Mouse (Mus musculus) MEL (cell line): ENCODE results near the gene Fndc9. TPM values are rescaled to one million over a fixed set of nuclear protein-coding genes. Genes with fewer than 3 reads are reported as not detected.

Experiments used
- DNase-seq: peaks from one replicate; pipeline ENCODE4 v3.0.0; 2011; ENCODE audit warnings: low read depth, low spot score
- H3K27ac ChIP-seq: 2 replicates; pipeline ENCODE4 v1.5.1; 2012; ENCODE audit warnings: low read depth, mild to moderate bottlenecking, control low read depth, low read length, moderate library complexity; ENCODE audit not compliant: control insufficient read depth
- H3K27me3 ChIP-seq, 2 experiments: fragments of 150-350 bp in 1 of 2; sonication (generic) in 1 of 2; 2 replicates each; pipeline ENCODE4 v1.6.1; 2012; ENCODE audit warnings: low read length in 2 of 2, mild to moderate bottlenecking in 2 of 2, improper control_type of control experiment in 1 of 2, moderate library complexity in 1 of 2; ENCODE audit not compliant: insufficient read depth in 2 of 2, control insufficient read depth in 1 of 2
- H3K36me3 ChIP-seq, 2 experiments: 2 replicates each; pipeline ENCODE4 v1.6.1; 2012 to 2014; ENCODE audit warnings: low read length in 2 of 2, improper control_type of control experiment in 1 of 2, inconsistent platforms in 1 of 2, mild to moderate bottlenecking in 1 of 2; ENCODE audit not compliant: insufficient read depth in 2 of 2, control insufficient read depth in 1 of 2
- H3K4me1 ChIP-seq, 2 experiments: fragments of 150-350 bp in 1 of 2; sonication (generic) in 1 of 2; 2 replicates each; pipeline ENCODE4 v1.6.1; 2012; ENCODE audit warnings: low read length in 2 of 2, improper control_type of control experiment in 1 of 2, mild to moderate bottlenecking in 1 of 2; ENCODE audit not compliant: insufficient read depth in 2 of 2, control insufficient read depth in 1 of 2
- H3K4me3 ChIP-seq, 2 experiments: fragments of 150-350 bp in 1 of 2; sonication (generic) in 1 of 2; 2 replicates each; pipeline ENCODE4 v1.5.1; 2012; ENCODE audit warnings: low read depth in 2 of 2, low read length in 2 of 2, mild to moderate bottlenecking in 2 of 2, moderate library complexity in 2 of 2, control low read depth in 1 of 2, improper control_type of control experiment in 1 of 2; ENCODE audit not compliant: control insufficient read depth in 1 of 2, insufficient read depth in 1 of 2
- H3K79me2 ChIP-seq: 2 replicates; pipeline ENCODE4 v1.6.1; 2012; ENCODE audit warnings: mild to moderate bottlenecking, low read length, moderate library complexity; ENCODE audit not compliant: control insufficient read depth, poor library complexity, insufficient read depth
- H3K9ac ChIP-seq: 2 replicates; pipeline ENCODE4 v1.6.1; 2012; ENCODE audit warnings: low read depth, mild to moderate bottlenecking, control low read depth, low read length, moderate library complexity; ENCODE audit not compliant: control insufficient read depth, poor library complexity, severe bottlenecking
- H3K9me3 ChIP-seq: fragments of 150-350 bp; sonication (generic); replicated peaks from 2 replicates; pipeline ENCODE4 v1.6.1; 2012; ENCODE audit warnings: mild to moderate bottlenecking, low read length, improper control_type of control experiment, moderate library complexity; ENCODE audit not compliant: insufficient read depth
- CHD2 ChIP-seq: IDR thresholded peaks from 2 replicates; pipeline ENCODE4 v1.6.1; 2011; ENCODE audit warnings: low read length, improper control_type of control experiment
- ELF1 ChIP-seq: IDR thresholded peaks from 2 replicates; pipeline ENCODE4 v1.6.1; 2014; ENCODE audit warnings: low read depth, mild to moderate bottlenecking, inconsistent platforms, low read length, improper control_type of control experiment, moderate library complexity
- EP300 ChIP-seq, 2 experiments: IDR thresholded peaks; 2 replicates each; pipeline ENCODE4 v1.6.1; 2011; ENCODE audit warnings: improper control_type of control experiment in 2 of 2, low read length in 2 of 2, low read depth in 1 of 2, mild to moderate bottlenecking in 1 of 2
- GABPA ChIP-seq: IDR thresholded peaks from 2 replicates; pipeline ENCODE4 v1.6.1; 2012; ENCODE audit warnings: low read depth, mild to moderate bottlenecking, inconsistent platforms, low read length, improper control_type of control experiment, moderate library complexity
- GATA1 ChIP-seq: IDR thresholded peaks from 2 replicates; pipeline ENCODE4 v1.6.1; 2011; ENCODE audit warnings: low read depth, low read length, improper control_type of control experiment
- HCFC1 ChIP-seq: IDR thresholded peaks from 2 replicates; pipeline ENCODE4 v1.6.1; 2012; ENCODE audit warnings: low read depth, mild to moderate bottlenecking, inconsistent platforms, low read length, improper control_type of control experiment, moderate library complexity
- JUND ChIP-seq: IDR thresholded peaks from 2 replicates; pipeline ENCODE4 v1.6.1; 2011; ENCODE audit warnings: low read depth, mild to moderate bottlenecking, improper control_type of control experiment, low read length
- MEF2A ChIP-seq: IDR thresholded peaks from 2 replicates; pipeline ENCODE4 v1.6.1; 2014; ENCODE audit warnings: low read depth, mild to moderate bottlenecking, inconsistent platforms, low read length, improper control_type of control experiment; ENCODE audit not compliant: poor library complexity, insufficient replicate concordance, severe bottlenecking; ENCODE audit errors: extremely low read depth
- MYB ChIP-seq: IDR thresholded peaks from 2 replicates; pipeline ENCODE4 v1.6.1; 2011; ENCODE audit warnings: mild to moderate bottlenecking, low read depth, low read length, improper control_type of control experiment
- MYC ChIP-seq: IDR thresholded peaks from 2 replicates; pipeline ENCODE4 v1.6.1; 2011; ENCODE audit warnings: low read depth, mild to moderate bottlenecking, low read length, improper control_type of control experiment, moderate library complexity
- NELFE ChIP-seq: IDR thresholded peaks from 2 replicates; pipeline ENCODE4 v1.6.1; 2011; ENCODE audit warnings: low read depth, low read length, improper control_type of control experiment
- POLR2A ChIP-seq, 2 experiments: IDR thresholded peaks; 2 replicates each; pipeline ENCODE4 v1.6.1; 2011 to 2012; ENCODE audit warnings: low read length in 2 of 2, mild to moderate bottlenecking in 2 of 2, control low read depth in 1 of 2, improper control_type of control experiment in 1 of 2, low read depth in 1 of 2, moderate library complexity in 1 of 2; ENCODE audit not compliant: control insufficient read depth in 1 of 2, insufficient read depth in 1 of 2, poor library complexity in 1 of 2
- POLR2AphosphoS5 ChIP-seq: IDR thresholded peaks from 2 replicates; pipeline ENCODE4 v1.6.1; 2012; ENCODE audit warnings: low read depth, borderline replicate concordance, mild to moderate bottlenecking, inconsistent platforms, low read length, moderate library complexity, mixed read lengths
- RAD21 ChIP-seq: IDR thresholded peaks from 2 replicates; pipeline ENCODE4 v1.6.1; 2011; ENCODE audit warnings: mild to moderate bottlenecking, low read depth, low read length, improper control_type of control experiment
- SIN3A ChIP-seq: IDR thresholded peaks from 2 replicates; pipeline ENCODE4 v1.6.1; 2012; ENCODE audit warnings: low read length, improper control_type of control experiment, inconsistent platforms
- SMC3 ChIP-seq: IDR thresholded peaks from 2 replicates; pipeline ENCODE4 v1.6.1; 2011; ENCODE audit warnings: low read depth, low read length, improper control_type of control experiment
- TAL1 ChIP-seq: IDR thresholded peaks from 2 replicates; pipeline ENCODE4 v1.6.1; 2012; ENCODE audit warnings: mild to moderate bottlenecking, inconsistent platforms, low read length, moderate library complexity, mixed read lengths
- TBP ChIP-seq: IDR thresholded peaks from 2 replicates; pipeline ENCODE4 v1.8.0; 2011; ENCODE audit warnings: low read depth, low read length, improper control_type of control experiment
- TCF12 ChIP-seq: IDR thresholded peaks from 2 replicates; pipeline ENCODE4 v1.6.1; 2014; ENCODE audit warnings: low read depth, mild to moderate bottlenecking, inconsistent platforms, low read length, improper control_type of control experiment, moderate library complexity
- USF1 ChIP-seq: IDR thresholded peaks from 2 replicates; pipeline ENCODE4 v1.6.1; 2014; ENCODE audit warnings: low read depth, mild to moderate bottlenecking, inconsistent platforms, low read length, improper control_type of control experiment, moderate library complexity
- ZC3H11A ChIP-seq: IDR thresholded peaks from 2 replicates; pipeline ENCODE4 v1.6.1; 2012; ENCODE audit warnings: low read depth, mild to moderate bottlenecking, inconsistent platforms, low read length, improper control_type of control experiment
- ZKSCAN1 ChIP-seq: IDR thresholded peaks from 2 replicates; pipeline ENCODE4 v1.6.1; 2012; ENCODE audit warnings: low read depth, mild to moderate bottlenecking, inconsistent platforms, low read length, improper control_type of control experiment, moderate library complexity
- ZMIZ1 ChIP-seq: IDR thresholded peaks from 2 replicates; pipeline ENCODE4 v1.6.1; 2012; ENCODE audit warnings: low read depth, mild to moderate bottlenecking, inconsistent platforms, low read length, improper control_type of control experiment, moderate library complexity
- ZNF384 ChIP-seq: IDR thresholded peaks from 2 replicates; pipeline ENCODE4 v1.6.1; 2012; ENCODE audit warnings: low read depth, mild to moderate bottlenecking, inconsistent platforms, low read length, improper control_type of control experiment
- polyA plus RNA-seq, 2 experiments: library from polyadenylated mRNA; stranded (reverse) in 1 of 2; unstranded in 1 of 2; fragments of >175 nt in 1 of 2; fragments of >200 nt in 1 of 2; gene quantifications; 2 replicates each; pipeline versions ENCODE4 v1.2.1 to v1.2.4; 2012; ENCODE audit warnings: low replicate concordance in 2 of 2, low read depth in 1 of 2; ENCODE audit not compliant: insufficient read length in 2 of 2, insufficient read depth in 1 of 2, missing spikeins in 1 of 2
- total RNA-seq: library from RNA; depleted of rRNA; stranded (reverse); fragments of 300-350 nt; gene quantifications from 2 replicates; pipeline ENCODE4 v1.2.3, GENCODE M21; 2012

The Fndc9 gene
- total and polyA plus RNA-seq, 3 experiments = 0.08 to 0.35 TPM; not detected in 1

DNA sequence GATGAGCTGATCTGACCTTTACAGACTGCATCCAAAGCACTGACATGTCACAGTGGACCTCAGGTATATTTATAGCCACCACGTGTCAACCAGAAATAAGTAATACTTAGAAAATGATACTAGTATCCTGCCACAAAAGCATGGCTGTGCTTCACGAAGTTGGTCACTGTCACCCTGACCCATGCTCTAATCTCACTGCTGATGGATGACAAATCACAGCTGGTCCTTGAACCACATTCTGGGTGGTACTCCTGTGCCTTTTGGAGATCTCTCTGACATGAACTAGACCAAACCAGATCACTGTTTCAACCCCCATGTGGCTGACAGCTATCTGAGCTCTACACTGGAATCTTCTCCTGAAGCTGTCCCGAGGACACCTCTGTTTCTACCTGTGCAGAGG lies 27.5 kb downstream of the Fndc9 start:
- no peaks in the 10 kb centered on the region for H3K27me3 ChIP-seq
- no peak overlapping the region for H3K4me3 ChIP-seq
- peaks cover 0 to 6% of the 10 kb centered on the region in 2 experiments; a peak in 1 of 4 replicates for H3K36me3 ChIP-seq

DNA sequence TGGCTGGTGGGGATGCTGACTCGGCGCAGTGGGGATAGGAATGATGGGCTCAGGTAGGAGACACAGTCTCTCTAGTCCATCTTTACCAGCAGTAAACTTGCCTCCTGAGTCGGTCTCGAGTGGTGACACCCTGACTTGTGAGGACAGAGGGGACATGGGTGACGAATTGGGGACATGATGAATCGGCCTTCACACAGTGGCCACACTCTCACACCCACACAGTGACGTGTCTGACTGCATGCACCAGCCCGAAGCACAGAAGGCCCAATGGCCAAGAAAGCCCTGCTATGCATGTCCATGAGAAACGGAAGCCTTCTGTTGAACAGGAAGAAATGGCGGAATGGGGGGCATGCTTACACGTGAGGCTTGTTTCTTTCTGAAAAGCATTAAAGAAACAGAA lies 28.0 kb downstream of the Fndc9 start:
- Histone ChIP-seq H3K79me2 (no peaks in the 10 kb centered on the region), H3K36me3 (peaks cover 0 to 6% of the 10 kb centered on the region in 2 experiments; a peak in 1 of 4 replicates), H3K27ac (no peak overlapping the region), H3K4me3 (no peak overlapping the region), H3K27me3 (no peaks in the 10 kb centered on the region), H3K9ac (no peak overlapping the region), H3K9me3 (no peaks in the 10 kb centered on the region), H3K4me1 (no peaks in the 10 kb centered on the region)
- TF ChIP-seq GABPA = no peak
- TF ChIP-seq POLR2AphosphoS5 = no peak
- TF ChIP-seq ZMIZ1 = no peak
- TF ChIP-seq TCF12 = no peak
- TF ChIP-seq SIN3A = no peak
- no peak for TF ChIP-seq SMC3
- TF ChIP-seq POLR2A (IDR thresholded peaks at IDR 0.05; ENCODE audit: control insufficient read depth in 1 of 2, insufficient read depth in 1 of 2, low read depth in 1 of 2, low read length in 2 of 2, poor library complexity in 1 of 2) = no peak
- TF ChIP-seq ELF1 = no peak
- no peak for DNase-seq

More for the DNA sequence above, 27.5 kb downstream of the Fndc9 start:
- H3K4me1 ChIP-seq = no peaks in the 10 kb centered on the region
- no peak for TF ChIP-seq GATA1
- no peak for TF ChIP-seq TCF12
- TF ChIP-seq EP300 (IDR thresholded peaks at IDR 0.05; ENCODE audit: low read depth in 1 of 2, low read length in 2 of 2) = no peak
- TF ChIP-seq, all 39 proteins: peak for 0
- Histone ChIP-seq H3K9ac (no peak overlapping the region), H3K9me3 (no peaks in the 10 kb centered on the region), H3K79me2 (no peaks in the 10 kb centered on the region), H3K27ac (no peak overlapping the region)
- no peak for DNase-seq

DNA sequence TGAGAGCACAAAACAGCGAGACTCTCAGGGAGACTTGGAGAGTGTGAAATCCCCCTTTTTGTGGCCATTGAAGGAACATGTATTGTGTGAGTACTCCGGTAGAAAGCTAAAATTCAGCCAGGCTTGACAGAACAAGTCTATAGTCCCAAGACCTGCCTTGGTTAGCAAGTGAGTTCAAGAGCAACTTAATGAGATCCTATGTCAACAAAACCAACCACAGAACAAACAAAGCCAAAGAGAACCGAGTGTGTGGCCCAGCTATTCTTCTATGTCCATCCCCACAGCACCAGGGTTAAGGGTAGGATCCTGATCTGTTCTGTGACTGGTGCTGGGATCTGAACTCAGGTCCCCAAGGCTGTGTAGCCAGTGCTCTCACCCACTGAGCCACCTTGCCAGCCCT lies 29.3 kb downstream of the Fndc9 start:
- Histone ChIP-seq H3K27ac (no peak overlapping the region), H3K9me3 (no peaks in the 10 kb centered on the region), H3K36me3 (peaks cover 0 to 6% of the 10 kb centered on the region in 2 experiments; a peak in 1 of 4 replicates), H3K4me3 (no peak overlapping the region), H3K79me2 (no peaks in the 10 kb centered on the region), H3K27me3 (no peaks in the 10 kb centered on the region), H3K4me1 (no peaks in the 10 kb centered on the region), H3K9ac (no peak overlapping the region)
- TF ChIP-seq TAL1 (no peak), RAD21 (no peak), MEF2A (no peak), ZC3H11A (no peak), MYC (no peak), MYB (no peak), ZNF384 (no peak), CHD2 (no peak), SMC3 (no peak), SIN3A (no peak), NELFE (no peak), HCFC1 (no peak), GABPA (no peak), ELF1 (no peak), ZKSCAN1 (no peak), GATA1 (no peak), JUND (no peak), TBP (no peak), USF1 (no peak), TCF12 (no peak)
- no peak for DNase-seq
